Comparison of ENCODE assay signal across 7 mouse cellular contexts in the genomic region with DNA sequence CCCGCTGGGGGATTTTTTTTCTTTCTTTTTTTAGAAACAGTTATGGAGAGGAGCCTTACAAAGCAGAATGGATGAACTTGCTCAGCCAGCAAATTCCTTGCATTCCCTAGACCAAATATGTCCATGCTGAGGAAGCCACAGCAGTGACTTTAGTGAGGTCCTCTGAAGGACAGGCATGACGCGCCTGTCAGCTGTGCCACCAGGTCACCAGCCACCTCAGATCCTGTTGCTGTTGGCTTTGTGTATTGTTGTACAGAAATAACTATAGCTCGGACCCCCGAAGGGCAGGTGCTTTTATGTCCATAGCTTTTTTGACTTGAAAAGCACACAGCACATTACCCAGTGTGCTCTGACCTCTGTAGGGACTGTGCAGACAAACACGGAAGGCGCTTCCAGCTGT. TPM values are rescaled to one million over a fixed set of nuclear protein-coding genes. Genes with fewer than 3 reads are reported as not detected.
DNase-seq lines count a peak whose midpoint lies in the region; ATAC-seq and TF ChIP-seq lines count a peak whose summit lies in the region.

No protein-coding gene starts in this region.

- H3K4me1 ChIP-seq in spleen, adult 2 months (ENCODE audit: control insufficient read depth, insufficient read depth, insufficient read length), result no peaks in the 10 kb centered on the region
- H3K4me1 ChIP-seq in heart, embryonic 12.5 days (replicated peaks), result peaks cover 31% of the 10 kb centered on the region

- no peaks in the 10 kb centered on the region for H3K27me3 ChIP-seq in spleen, adult 2 months (ENCODE audit: control insufficient read depth, insufficient read depth, low read length)
- no peaks in the 10 kb centered on the region for H3K27me3 ChIP-seq in heart, embryonic 12.5 days (replicated peaks)

- no peak for TF ChIP-seq POLR2A in spleen, adult 2 months (IDR thresholded peaks at IDR 0.05; ENCODE audit: low read depth, low read length)

- H3K4me2 ChIP-seq in heart, embryonic 12.5 days, result peak overlapping the region; percentile 33; the same call in 1 of the 2 replicates

- peak; percentile 88 for ATAC-seq in heart, embryonic 12.5 days (ENCODE audit: insufficient number of reproducible peaks, low FRiP score)

- no peak overlapping the region for H3K4me3 ChIP-seq in spleen, adult 2 months (ENCODE audit: extremely low read depth, insufficient read depth, insufficient read length)
- no peak overlapping the region for H3K4me3 ChIP-seq in heart, embryonic 12.5 days

- H3K9ac ChIP-seq in heart, embryonic 12.5 days, result peak overlapping the region; percentile 58; the same call in 1 of the 2 replicates

- peak overlapping the region; percentile 23; the same call in 1 of the 2 replicates for H3K27ac ChIP-seq in spleen, adult 2 months (ENCODE audit: insufficient read depth, low read length)
- H3K27ac ChIP-seq in heart, embryonic 12.5 days (ENCODE audit: poor library complexity, severe bottlenecking), result peak overlapping the region; percentile 99

- H3K9me3 ChIP-seq in heart, embryonic 12.5 days (replicated peaks), result no peaks in the 10 kb centered on the region

- WGBS in spleen, adult 2 months, result 88% methylated on average over 7 of the region's 7 CpGs
- WGBS in heart, embryonic 12.5 days, result 33% methylated on average over 7 of the region's 7 CpGs

- DNase-seq in spleen, adult 2 months (ENCODE audit: low read depth in 1 of 2, low spot score in 2 of 2), result no peak
- DNase-seq in spleen, adult 12 weeks (ENCODE audit: low spot score), result no peak
- peak; percentile 53 to 67 for DNase-seq in kidney, postnatal 4 days
- DNase-seq in cerebellum, adult 11-12 months, result no peak
- DNase-seq in urinary bladder, postnatal 4 days (ENCODE audit: low spot score in 2 of 2), result no peak
- no peak for DNase-seq in left cerebral cortex, adult 18-20 months (ENCODE audit: low spot score in 2 of 2)

- peaks cover 1% of the 10 kb centered on the region; the same call in 1 of the 2 replicates for H3K36me3 ChIP-seq in spleen, adult 2 months (ENCODE audit: control insufficient read depth, insufficient read depth, low read length)
- no peaks in the 10 kb centered on the region for H3K36me3 ChIP-seq in heart, embryonic 12.5 days

- no peak for TF ChIP-seq CTCF in spleen, adult 2 months (IDR thresholded peaks at IDR 0.05; ENCODE audit: extremely low read depth, insufficient read depth, insufficient read length, insufficient replicate concordance)

RNA-seq across cellular contexts. Expression of gene Tmem170b, which starts 38.1 kb away (rescaled TPM):
- polyA plus RNA-seq in spleen, adult 2 months (2012; rRNA removed), result 6.0 and 7.5 TPM in 2 replicates
- polyA plus RNA-seq in heart, embryonic 12.5 days (2016; fragmentation: Nextera tagmentation; extraction: Ambion mirVana), result 17.8 and 18.2 TPM in 2 replicates
- total RNA-seq in left cerebral cortex, adult 18-20 months (2021), result 10 to 100 TPM; 90.5 to 94.0 TPM

Comparison
In these comparisons a context has a peak if more than half of its experiments do, and no peak if none do; other contexts are left out.
1. DNase-seq: peak in kidney, postnatal 4 days (2 of 2); none in spleen, adult 2 months (0 of 2), spleen, adult 12 weeks (single experiment), cerebellum, adult 11-12 months (single experiment), urinary bladder, postnatal 4 days (0 of 2) and left cerebral cortex, adult 18-20 months (0 of 2).